Mouse (Mus musculus): ENCODE measurements around the gene Dgkd. TPM values are rescaled to one million over a fixed set of nuclear protein-coding genes. Genes with fewer than 3 reads are reported as not detected.

Gene Dgkd
- polyA plus RNA-seq, 1 experiment from 2014 or later: 28.3 TPM

DNA sequence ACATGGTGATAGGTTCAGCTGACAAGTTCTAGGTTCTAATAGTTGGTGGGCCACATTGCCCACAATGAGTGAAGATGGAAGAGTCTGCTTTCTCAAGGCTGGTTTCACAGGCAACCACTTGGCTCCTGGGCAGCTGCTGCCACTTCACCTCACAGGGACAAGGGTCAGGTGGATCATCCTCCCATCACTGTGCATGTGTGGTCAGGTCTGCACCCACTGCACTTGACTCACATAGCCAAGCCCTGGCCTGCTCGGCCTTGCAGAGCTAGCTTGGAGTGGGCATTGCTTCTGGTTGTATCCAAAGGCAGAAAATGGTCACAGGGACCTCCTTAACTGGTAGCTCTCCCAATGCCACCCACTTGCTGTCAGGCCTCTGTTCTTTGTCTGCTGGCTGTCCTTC, 88.7 kb downstream of the Dgkd start:
- WGBS: 74% methylated on average over 1 of the region's 1 CpGs
- no peak for DNase-seq (ENCODE audit: low spot score)
- H3K36me3 ChIP-seq (ENCODE audit: control insufficient read depth, insufficient read depth, low read length): peaks cover 11% of the 10 kb centered on the region; the same call in 1 of the 2 replicates

DNA sequence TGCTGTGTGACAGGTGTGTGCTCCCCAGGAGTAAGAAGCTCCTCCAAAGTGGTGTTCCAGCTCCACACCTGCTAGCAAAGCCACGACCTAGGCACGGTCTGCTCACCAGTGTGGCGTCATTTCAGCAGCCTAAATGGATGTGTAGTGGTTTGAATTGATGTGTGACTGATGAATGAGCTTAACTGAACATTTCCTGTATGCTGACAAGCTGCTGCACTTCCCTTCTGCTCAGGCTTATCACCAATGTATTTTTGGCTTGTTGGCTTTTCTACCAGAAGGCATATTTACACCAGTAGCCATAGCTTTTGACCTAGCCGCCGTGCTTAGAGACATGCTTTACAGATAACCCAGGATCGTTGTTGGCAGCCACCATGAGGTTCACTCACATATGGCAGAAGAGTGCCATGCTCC, 94.6 kb downstream of the Dgkd start:
- Histone ChIP-seq H3K4me3 (ENCODE audit: low read depth, low read length) (no peak overlapping the region), H3K9ac (ENCODE audit: low read depth, low read length) (no peak overlapping the region), H3K4me1 (replicated peaks; ENCODE audit: control insufficient read depth, insufficient read depth, low read length) (no peaks in the 10 kb centered on the region), H3K9me3 (ENCODE audit: control insufficient read depth, low read length) (no peaks in the 10 kb centered on the region), H3K36me3 (ENCODE audit: control insufficient read depth, insufficient read depth, low read length) (peaks cover 9% of the 10 kb centered on the region; the same call in 1 of the 2 replicates), H3K27me3 (ENCODE audit: control insufficient read depth, insufficient read depth, low read length) (no peaks in the 10 kb centered on the region), H3K27ac (ENCODE audit: low read depth, low read length) (no peak overlapping the region), H3K4me2 (replicated peaks; ENCODE audit: low read depth, low read length) (no peak overlapping the region)
- DNase-seq (ENCODE audit: low spot score) (no peak), ATAC-seq (ENCODE audit: low FRiP score) (no peak)
- WGBS: 93% methylated on average over 6 of the region's 6 CpGs

More for the DNA sequence above, 88.7 kb downstream of the Dgkd start:
- no peaks in the 10 kb centered on the region for H3K4me1 ChIP-seq (replicated peaks; ENCODE audit: control insufficient read depth, insufficient read depth, low read length)
- no peak overlapping the region for H3K4me2 ChIP-seq (replicated peaks; ENCODE audit: low read depth, low read length)
- no peak overlapping the region for H3K9ac ChIP-seq (ENCODE audit: low read depth, low read length)
- no peak overlapping the region for H3K4me3 ChIP-seq (ENCODE audit: low read depth, low read length)
- H3K9me3 ChIP-seq (ENCODE audit: control insufficient read depth, low read length): no peaks in the 10 kb centered on the region
- no peak for ATAC-seq (ENCODE audit: low FRiP score)
- no peaks in the 10 kb centered on the region for H3K27me3 ChIP-seq (ENCODE audit: control insufficient read depth, insufficient read depth, low read length)
- H3K27ac ChIP-seq (ENCODE audit: low read depth, low read length): no peak overlapping the region

DNA sequence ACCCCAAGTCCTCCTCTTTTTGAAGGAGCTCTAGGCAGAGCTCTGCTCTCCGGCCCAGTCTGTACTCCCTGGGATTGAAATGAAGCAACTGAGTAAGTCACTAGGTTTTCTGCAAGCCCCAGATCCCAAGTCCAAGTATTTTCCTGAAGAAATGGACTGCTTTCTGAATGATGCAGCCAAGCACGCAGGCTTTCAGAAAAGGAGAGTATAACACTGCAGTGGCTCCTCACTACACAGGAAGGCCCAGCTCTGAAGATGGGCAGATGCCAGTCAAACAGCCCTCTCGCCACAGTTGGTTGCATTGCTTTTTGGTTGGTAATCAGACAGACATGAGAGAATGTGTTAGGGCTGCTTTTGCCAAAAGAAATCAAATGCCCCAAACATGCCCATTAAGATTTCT, 98.6 kb downstream of the Dgkd start:
- Histone ChIP-seq H3K36me3 (ENCODE audit: control insufficient read depth, insufficient read depth, low read length) (0 out of 2 replicates have a peak, but pooled peaks cover 8% of the 10 kb centered on the region), H3K4me2 (replicated peaks; ENCODE audit: low read depth, low read length) (no peak overlapping the region), H3K9ac (ENCODE audit: low read depth, low read length) (no peak overlapping the region), H3K4me3 (ENCODE audit: low read depth, low read length) (no peak overlapping the region), H3K4me1 (replicated peaks; ENCODE audit: control insufficient read depth, insufficient read depth, low read length) (no peaks in the 10 kb centered on the region), H3K27ac (ENCODE audit: low read depth, low read length) (no peak overlapping the region), H3K9me3 (ENCODE audit: control insufficient read depth, low read length) (no peaks in the 10 kb centered on the region), H3K27me3 (ENCODE audit: control insufficient read depth, insufficient read depth, low read length) (no peaks in the 10 kb centered on the region)
- WGBS: 89% methylated on average over 3 of the region's 3 CpGs
- DNase-seq (ENCODE audit: low spot score) (no peak), ATAC-seq (ENCODE audit: low FRiP score) (no peak)

DNA sequence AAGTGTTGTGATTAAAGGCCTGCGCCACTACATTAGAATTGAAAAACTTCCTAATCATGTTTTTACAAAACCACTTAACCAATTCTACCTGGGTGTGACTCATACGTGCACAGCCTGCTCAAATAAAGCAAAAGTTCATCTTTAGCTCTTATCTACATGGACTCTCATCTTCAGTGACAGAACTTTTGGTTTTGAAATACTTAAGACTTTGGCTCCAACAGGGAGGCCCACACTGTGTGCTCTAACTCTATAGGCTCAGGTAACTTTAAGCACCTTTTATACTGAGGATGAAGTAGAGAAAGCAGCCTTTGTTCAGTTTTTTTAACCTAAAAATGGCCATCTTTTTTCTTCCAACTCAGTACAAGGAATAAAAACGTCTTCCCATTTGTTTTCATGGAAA, 100.0 kb downstream of the Dgkd start:
- Histone ChIP-seq H3K27me3 (ENCODE audit: control insufficient read depth, insufficient read depth, low read length) (no peaks in the 10 kb centered on the region), H3K9ac (ENCODE audit: low read depth, low read length) (no peak overlapping the region), H3K36me3 (ENCODE audit: control insufficient read depth, insufficient read depth, low read length) (0 out of 2 replicates have a peak, but pooled peaks cover 5% of the 10 kb centered on the region), H3K9me3 (ENCODE audit: control insufficient read depth, low read length) (no peaks in the 10 kb centered on the region), H3K4me1 (replicated peaks; ENCODE audit: control insufficient read depth, insufficient read depth, low read length) (no peaks in the 10 kb centered on the region), H3K27ac (ENCODE audit: low read depth, low read length) (no peak overlapping the region), H3K4me2 (replicated peaks; ENCODE audit: low read depth, low read length) (no peak overlapping the region), H3K4me3 (ENCODE audit: low read depth, low read length) (no peak overlapping the region)
- DNase-seq (ENCODE audit: low spot score) (no peak), ATAC-seq (ENCODE audit: low FRiP score) (no peak)
- WGBS: 88% methylated on average over 3 of the region's 3 CpGs

DNA sequence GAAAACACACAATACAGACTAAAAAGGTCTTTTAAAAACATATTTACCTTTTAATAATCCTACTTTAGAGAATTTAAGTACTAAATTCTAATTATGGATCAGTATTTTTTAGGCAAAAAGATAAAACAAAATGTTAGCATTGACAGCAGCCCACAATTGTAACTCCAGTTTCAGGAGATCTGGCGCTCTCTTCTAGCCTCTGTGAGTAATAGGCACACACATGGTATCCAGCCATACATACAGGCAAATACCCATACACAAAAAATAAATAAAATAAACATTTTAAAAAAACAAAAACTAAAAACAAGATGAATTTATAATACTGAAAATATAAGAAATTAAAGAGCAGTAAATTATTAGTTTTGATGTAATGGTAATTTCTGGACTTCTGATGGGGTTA, 105.8 kb downstream of the Dgkd start:
- Histone ChIP-seq H3K9ac (ENCODE audit: low read depth, low read length) (no peak overlapping the region), H3K27me3 (ENCODE audit: control insufficient read depth, insufficient read depth, low read length) (no peaks in the 10 kb centered on the region), H3K36me3 (ENCODE audit: control insufficient read depth, insufficient read depth, low read length) (0 out of 2 replicates have a peak, but pooled peaks cover 3% of the 10 kb centered on the region), H3K4me1 (replicated peaks; ENCODE audit: control insufficient read depth, insufficient read depth, low read length) (no peaks in the 10 kb centered on the region), H3K9me3 (ENCODE audit: control insufficient read depth, low read length) (no peaks in the 10 kb centered on the region), H3K27ac (ENCODE audit: low read depth, low read length) (no peak overlapping the region), H3K4me2 (replicated peaks; ENCODE audit: low read depth, low read length) (no peak overlapping the region), H3K4me3 (ENCODE audit: low read depth, low read length) (no peak overlapping the region)
- no peak for DNase-seq (ENCODE audit: low spot score)
- ATAC-seq (ENCODE audit: low FRiP score): no peak
- 94% methylated on average over 1 of the region's 1 CpGs for WGBS

DNA sequence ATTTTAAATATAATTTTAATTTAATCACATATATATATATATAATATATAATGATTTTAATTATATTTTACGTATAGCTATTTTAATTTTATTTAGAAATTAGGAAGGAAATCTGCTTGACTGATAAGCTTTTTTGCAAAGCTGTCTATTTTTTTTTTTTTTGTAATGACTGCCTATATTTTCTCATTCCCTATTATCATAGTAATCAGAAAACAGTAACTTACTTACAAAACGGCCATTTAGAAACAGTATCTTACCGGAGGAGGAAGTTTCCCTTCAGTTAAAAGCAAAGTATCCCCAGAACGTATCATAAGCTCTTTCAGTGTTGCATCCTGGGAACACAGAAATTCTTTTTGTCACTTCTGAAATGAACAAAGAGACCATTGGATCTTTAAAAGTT, 106.4 kb downstream of the Dgkd start:
- DNase-seq (ENCODE audit: low spot score): no peak
- no peak for ATAC-seq (ENCODE audit: low FRiP score)
- Histone ChIP-seq H3K4me3 (ENCODE audit: low read depth, low read length) (no peak overlapping the region), H3K27ac (ENCODE audit: low read depth, low read length) (no peak overlapping the region), H3K9me3 (ENCODE audit: control insufficient read depth, low read length) (no peaks in the 10 kb centered on the region), H3K9ac (ENCODE audit: low read depth, low read length) (no peak overlapping the region), H3K27me3 (ENCODE audit: control insufficient read depth, insufficient read depth, low read length) (no peaks in the 10 kb centered on the region), H3K4me2 (replicated peaks; ENCODE audit: low read depth, low read length) (no peak overlapping the region), H3K36me3 (ENCODE audit: control insufficient read depth, insufficient read depth, low read length) (peaks cover 9% of the 10 kb centered on the region; the same call in 1 of the 2 replicates), H3K4me1 (replicated peaks; ENCODE audit: control insufficient read depth, insufficient read depth, low read length) (no peaks in the 10 kb centered on the region)
- WGBS: 83% methylated on average over 4 of the region's 4 CpGs

DNA sequence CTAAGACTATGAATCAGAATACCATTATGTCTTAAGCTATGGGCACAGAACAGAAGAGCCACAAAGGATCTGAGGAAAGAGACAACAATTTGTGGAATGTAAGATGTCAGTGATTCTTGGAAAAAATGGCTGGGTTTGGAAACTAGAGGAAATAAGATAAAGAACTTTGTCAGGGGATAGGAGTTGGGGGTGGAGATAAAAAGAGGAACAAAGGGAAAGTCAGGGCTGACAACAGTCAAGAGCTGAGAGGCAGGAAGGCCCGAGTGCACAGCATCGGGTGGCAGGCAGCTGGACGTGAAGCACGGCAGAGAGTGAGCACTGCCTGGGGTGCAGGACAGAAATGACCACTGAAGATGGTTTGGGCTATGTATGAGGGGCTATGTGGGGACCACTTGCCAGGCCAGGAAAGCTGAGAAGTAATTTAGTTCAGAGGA, 106.9 kb downstream of the Dgkd start:
- ATAC-seq (ENCODE audit: low FRiP score) (no peak), DNase-seq (ENCODE audit: low spot score) (no peak)
- H3K9ac ChIP-seq (ENCODE audit: low read depth, low read length): no peak overlapping the region
- H3K27ac ChIP-seq (ENCODE audit: low read depth, low read length): no peak overlapping the region
- H3K4me2 ChIP-seq (replicated peaks; ENCODE audit: low read depth, low read length): no peak overlapping the region
- no peaks in the 10 kb centered on the region for H3K27me3 ChIP-seq (ENCODE audit: control insufficient read depth, insufficient read depth, low read length)
- 35% methylated on average over 4 of the region's 4 CpGs for WGBS
- H3K4me1 ChIP-seq (replicated peaks; ENCODE audit: control insufficient read depth, insufficient read depth, low read length): no peaks in the 10 kb centered on the region
- no peak overlapping the region for H3K4me3 ChIP-seq (ENCODE audit: low read depth, low read length)
- H3K36me3 ChIP-seq (ENCODE audit: control insufficient read depth, insufficient read depth, low read length): peaks cover 10% of the 10 kb centered on the region; the same call in 1 of the 2 replicates
- H3K9me3 ChIP-seq (ENCODE audit: control insufficient read depth, low read length): no peaks in the 10 kb centered on the region

DNA sequence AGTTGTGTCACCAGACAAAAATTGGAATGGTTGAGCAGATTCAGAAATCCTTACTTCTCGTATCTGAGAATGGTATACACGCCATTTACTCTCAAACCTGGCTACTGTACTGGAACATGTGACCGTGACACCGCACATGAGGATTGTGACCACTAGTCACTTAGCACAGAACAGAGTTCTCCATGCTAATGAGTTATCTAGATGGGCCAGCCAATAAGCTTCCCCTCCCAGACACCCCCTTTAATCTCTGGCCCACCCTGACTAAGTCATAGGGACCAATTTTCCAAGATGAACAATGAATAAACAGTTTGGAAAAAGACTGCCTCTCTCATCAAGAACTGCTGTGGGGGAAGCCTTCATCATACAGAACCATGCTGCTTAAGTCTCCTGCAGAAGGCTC, 107.7 kb downstream of the Dgkd start:
- no peak overlapping the region for H3K9ac ChIP-seq (ENCODE audit: low read depth, low read length)
- ATAC-seq (ENCODE audit: low FRiP score) (no peak), DNase-seq (ENCODE audit: low spot score) (no peak)
- no peak overlapping the region for H3K4me2 ChIP-seq (replicated peaks; ENCODE audit: low read depth, low read length)
- H3K4me1 ChIP-seq (replicated peaks; ENCODE audit: control insufficient read depth, insufficient read depth, low read length): no peaks in the 10 kb centered on the region
- H3K27ac ChIP-seq (ENCODE audit: low read depth, low read length): no peak overlapping the region
- H3K4me3 ChIP-seq (ENCODE audit: low read depth, low read length): no peak overlapping the region
- 96% methylated on average over 4 of the region's 4 CpGs for WGBS
- no peaks in the 10 kb centered on the region for H3K9me3 ChIP-seq (ENCODE audit: control insufficient read depth, low read length)
- peaks cover 10% of the 10 kb centered on the region; the same call in 1 of the 2 replicates for H3K36me3 ChIP-seq (ENCODE audit: control insufficient read depth, insufficient read depth, low read length)
- H3K27me3 ChIP-seq (ENCODE audit: control insufficient read depth, insufficient read depth, low read length): no peaks in the 10 kb centered on the region

DNA sequence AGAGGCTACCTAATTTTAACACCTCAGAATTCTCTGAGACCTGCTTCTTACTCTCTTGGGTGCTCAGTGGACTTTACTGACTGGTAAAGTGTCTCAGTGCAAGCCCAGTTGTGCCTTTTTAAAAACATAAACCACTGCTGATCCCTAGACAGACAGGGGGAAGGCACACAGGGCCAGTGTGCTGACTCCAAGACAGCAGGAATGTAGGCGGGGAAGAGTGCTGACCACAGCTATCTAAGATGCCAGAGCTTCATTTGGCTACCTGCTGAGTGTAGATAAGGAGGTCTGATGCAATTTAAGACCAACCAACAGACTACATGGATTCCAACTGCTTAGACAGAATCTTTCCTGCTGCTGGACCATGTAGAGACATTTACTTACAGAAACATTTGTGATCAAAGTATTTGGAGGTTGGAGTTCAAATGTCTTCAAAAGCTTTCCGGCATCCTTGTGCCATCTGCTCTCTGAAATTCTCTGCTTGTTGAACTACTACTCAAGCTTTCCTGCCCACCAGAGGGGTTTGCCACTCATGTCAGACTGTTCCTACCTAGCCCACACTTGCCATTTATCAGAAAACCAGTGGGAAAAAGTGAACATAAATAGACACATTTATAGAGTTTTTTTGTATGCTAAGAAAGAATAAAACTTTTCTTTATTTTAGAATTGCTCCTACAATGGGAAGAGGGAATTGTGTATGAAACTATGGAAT, 108.5 kb downstream of the Dgkd start:
- DNase-seq (ENCODE audit: low spot score) (no peak), ATAC-seq (ENCODE audit: low FRiP score) (no peak)
- Histone ChIP-seq H3K9me3 (ENCODE audit: control insufficient read depth, low read length) (no peaks in the 10 kb centered on the region), H3K27me3 (ENCODE audit: control insufficient read depth, insufficient read depth, low read length) (no peaks in the 10 kb centered on the region), H3K4me3 (ENCODE audit: low read depth, low read length) (no peak overlapping the region), H3K9ac (ENCODE audit: low read depth, low read length) (no peak overlapping the region), H3K27ac (ENCODE audit: low read depth, low read length) (no peak overlapping the region), H3K36me3 (ENCODE audit: control insufficient read depth, insufficient read depth, low read length) (peaks cover 8% of the 10 kb centered on the region; the same call in 1 of the 2 replicates), H3K4me1 (replicated peaks; ENCODE audit: control insufficient read depth, insufficient read depth, low read length) (no peaks in the 10 kb centered on the region), H3K4me2 (replicated peaks; ENCODE audit: low read depth, low read length) (no peak overlapping the region)
- WGBS: 69% methylated on average over 2 of the region's 2 CpGs
